Mouse (Mus musculus) CH12.LX (cell line): ENCODE data around the gene Dnaaf5. TPM values are rescaled to one million over a fixed set of nuclear protein-coding genes. Genes with fewer than 3 reads are reported as not detected.
A peak's percentile ranks its signal among the peaks of the same experiment; 100 is the strongest.

Source experiments
- DNase-seq: peaks from one replicate; pipeline ENCODE4 v3.0.0-alpha.2; 2013; ENCODE audit errors: extremely low read depth
- H3K27ac ChIP-seq: 2 replicates; pipeline ENCODE4 v1.5.1; 2012; ENCODE audit warnings: low read depth, mild to moderate bottlenecking, control low read depth, moderate library complexity; ENCODE audit not compliant: insufficient read depth
- H3K27me3 ChIP-seq: replicated peaks from 2 replicates; pipeline ENCODE3; 2012; ENCODE audit warnings: inconsistent platforms
- H3K36me3 ChIP-seq, 2 experiments: replicated peaks in 1 of 2; 2 replicates each; pipeline versions ENCODE3 to v1.6.1; 2012; ENCODE audit warnings: inconsistent platforms in 1 of 2, low read length in 1 of 2, mild to moderate bottlenecking in 1 of 2, mixed read lengths in 1 of 2, moderate library complexity in 1 of 2; ENCODE audit not compliant: control insufficient read depth in 1 of 2, insufficient read depth in 1 of 2
- H3K4me1 ChIP-seq, 2 experiments: 2 replicates each; pipeline ENCODE4 v1.6.1; 2012; ENCODE audit warnings: inconsistent platforms in 1 of 2, moderate library complexity in 1 of 2; ENCODE audit not compliant: insufficient read depth in 2 of 2, control insufficient read depth in 1 of 2
- H3K4me2 ChIP-seq: 2 replicates; pipeline ENCODE4 v1.6.1; 2012; ENCODE audit warnings: low read depth, mild to moderate bottlenecking, control low read depth; ENCODE audit not compliant: poor library complexity, insufficient read depth, severe bottlenecking
- H3K4me3 ChIP-seq, 3 experiments: fragments of 150-350 bp in 1 of 3; sonication (generic) in 1 of 3; replicated peaks in 1 of 3; 2 replicates each; pipeline versions ENCODE3 to v1.5.1; 2011 to 2012; ENCODE audit warnings: low read depth in 2 of 3, low read length in 2 of 3, mild to moderate bottlenecking in 2 of 3, moderate library complexity in 2 of 3, control low read depth in 1 of 3, improper control_type of control experiment in 1 of 3, inconsistent platforms in 1 of 3, mixed read lengths in 1 of 3; ENCODE audit not compliant: poor library complexity in 1 of 3
- H3K79me2 ChIP-seq: replicated peaks from 2 replicates; pipeline ENCODE4 v1.6.1; 2012; ENCODE audit warnings: mild to moderate bottlenecking, moderate library complexity; ENCODE audit not compliant: control insufficient read depth, poor library complexity, insufficient read depth, severe bottlenecking; ENCODE audit errors: extremely low read depth
- H3K9ac ChIP-seq: 2 replicates; pipeline ENCODE4 v1.6.1; 2012; ENCODE audit warnings: low read depth, mild to moderate bottlenecking, control low read depth, moderate library complexity; ENCODE audit not compliant: insufficient read depth
- H3K9me3 ChIP-seq: replicated peaks from 2 replicates; pipeline ENCODE3; 2012; ENCODE audit warnings: low read length, inconsistent platforms, mixed read lengths
- CHD1 ChIP-seq: IDR thresholded peaks from 2 replicates; pipeline ENCODE4 v1.6.1; 2012; ENCODE audit warnings: low read depth, low read length, improper control_type of control experiment, inconsistent platforms
- ELF1 ChIP-seq: IDR thresholded peaks from 2 replicates; pipeline ENCODE4 v1.6.1; 2014; ENCODE audit warnings: low read depth, mild to moderate bottlenecking, inconsistent platforms, low read length, improper control_type of control experiment
- ETS1 ChIP-seq: conservative IDR thresholded peaks from 2 replicates; pipeline ENCODE4 v1.6.1; 2012; ENCODE audit warnings: low read depth, mild to moderate bottlenecking, inconsistent platforms, low read length, improper control_type of control experiment, moderate library complexity
- IRF4 ChIP-seq: IDR thresholded peaks from 2 replicates; pipeline ENCODE4 v1.6.1; 2014; ENCODE audit warnings: low read depth, mild to moderate bottlenecking, inconsistent platforms, low read length, improper control_type of control experiment
- JUN ChIP-seq: IDR thresholded peaks from 2 replicates; pipeline ENCODE4 v1.6.1; 2011; ENCODE audit warnings: low read depth, mild to moderate bottlenecking, low read length, improper control_type of control experiment, moderate library complexity; ENCODE audit not compliant: insufficient read depth
- KAT2A ChIP-seq: IDR thresholded peaks from 2 replicates; pipeline ENCODE4 v1.6.1; 2012; ENCODE audit warnings: low read length, improper control_type of control experiment, inconsistent platforms; ENCODE audit not compliant: insufficient replicate concordance
- MAX ChIP-seq: IDR thresholded peaks from 2 replicates; pipeline ENCODE4 v1.6.1; 2011; ENCODE audit warnings: low read length, improper control_type of control experiment
- MAZ ChIP-seq: IDR thresholded peaks from 2 replicates; pipeline ENCODE4 v1.6.1; 2012; ENCODE audit warnings: low read depth, mild to moderate bottlenecking, inconsistent platforms, low read length, improper control_type of control experiment, moderate library complexity
- MEF2A ChIP-seq: IDR thresholded peaks from 2 replicates; pipeline ENCODE4 v1.6.1; 2014; ENCODE audit warnings: low read depth, mild to moderate bottlenecking, inconsistent platforms, low read length, improper control_type of control experiment, borderline replicate concordance
- MYC ChIP-seq: IDR thresholded peaks from 2 replicates; pipeline ENCODE4 v1.6.1; 2011; ENCODE audit warnings: low read depth, mild to moderate bottlenecking, improper control_type of control experiment, low read length
- PAX5 ChIP-seq: IDR thresholded peaks from 2 replicates; pipeline ENCODE4 v1.6.1; 2012; ENCODE audit warnings: low read length, inconsistent platforms, mixed read lengths
- RCOR1 ChIP-seq: conservative IDR thresholded peaks from 2 replicates; pipeline ENCODE4 v1.6.1; 2012; ENCODE audit warnings: low read depth, mild to moderate bottlenecking, inconsistent platforms, low read length, improper control_type of control experiment
- TCF12 ChIP-seq: IDR thresholded peaks from 2 replicates; pipeline ENCODE4 v1.6.1; 2014; ENCODE audit warnings: low read depth, mild to moderate bottlenecking, inconsistent platforms, low read length, improper control_type of control experiment
- USF2 ChIP-seq: conservative IDR thresholded peaks from 2 replicates; pipeline ENCODE4 v1.6.1; 2011; ENCODE audit warnings: low read depth, low read length, improper control_type of control experiment
- dilution Hi-C: fragments of 300-500 bp; cut with MboI; formaldehyde crosslinking; loops from 2 replicates; pipeline ENCODE4 v1.14.3; 2020; ENCODE audit warnings: low sequenced_read_pairs; ENCODE audit not compliant: extremely low pct_unique_long_range_greater_than_20kb, extremely low pct_ligation_motif_present
- in situ Hi-C: fragments of 300-500 bp; cut with MboI; formaldehyde crosslinking; loops from 3 replicates; pipeline ENCODE4 v1.14.3; 2019; ENCODE audit warnings: low sequenced_read_pairs, low pct_ligation_motif_present, low pct_unique_long_range_greater_than_20kb, mixed read lengths
- polyA plus RNA-seq: library from polyadenylated mRNA; unstranded; fragments of >175 nt; gene quantifications from 2 replicates; pipeline ENCODE4 v1.2.1, GENCODE M21; 2012; ENCODE audit warnings: low read depth; ENCODE audit not compliant: insufficient read length
- total RNA-seq, 2 experiments: library from RNA; depleted of rRNA; stranded (reverse); fragments of 300-350 nt in 1 of 2; fragments of >200 nt in 1 of 2; gene quantifications; 2 replicates each; pipeline ENCODE4 v1.2.3; 2012 to 2014

Dnaaf5 gene
- total and polyA plus RNA-seq, 3 experiments, result 17.9 to 25.2 (median 21.7) TPM

- no peak for TF ChIP-seq KAT2A
- no peak for TF ChIP-seq TCF12
- no peak for TF ChIP-seq ELF1
- Histone ChIP-seq H3K4me1 (peaks cover under 1 to 5% of the 10 kb centered on the region in 2 experiments; a peak in 3 of 4 replicates), H3K27ac (no peak overlapping the region), H3K9me3 (no peaks in the 10 kb centered on the region), H3K4me3 (no peak overlapping the region), H3K79me2 (no peaks in the 10 kb centered on the region), H3K36me3 (peaks cover 8 to 26% of the 10 kb centered on the region in 2 experiments), H3K27me3 (no peaks in the 10 kb centered on the region), H3K4me2 (no peak overlapping the region), H3K9ac (no peak overlapping the region)
- in situ Hi-C loops (no loop called here), dilution Hi-C loops (no loop called here)
- no peak for DNase-seq
Measured at GRCm38 (mm10) chr5:139190958-139191357, 40.9 kb downstream of the Dnaaf5 start.

GRCm38 (mm10) chr5:139198779-139199178 is 48.8 kb downstream of the Dnaaf5 start:
- Histone ChIP-seq H3K27ac (no peak overlapping the region), H3K27me3 (no peaks in the 10 kb centered on the region), H3K4me2 (no peak overlapping the region), H3K79me2 (peaks cover 8% of the 10 kb centered on the region; the same call in 1 of the 2 replicates), H3K4me3 (no peak overlapping the region), H3K9me3 (no peaks in the 10 kb centered on the region), H3K36me3 (peaks cover 0 to 6% of the 10 kb centered on the region in 2 experiments), H3K9ac (no peak overlapping the region), H3K4me1 (peaks cover 14 to 37% of the 10 kb centered on the region in 2 experiments)
- dilution Hi-C loops (no loop called here), in situ Hi-C loops (no loop called here)
- DNase-seq, result no peak
- TF ChIP-seq KAT2A (no peak), IRF4 (no peak), ETS1 (no peak), MYC (no peak), USF2 (no peak), MAX (no peak), CHD1 (no peak), TCF12 (no peak), PAX5 (no peak), MAZ (no peak)
- TF ChIP-seq, all 38 proteins: peak for 0

GRCm38 (mm10) chr5:139199636-139199994 is 49.6 kb downstream of the Dnaaf5 start:
- H3K4me3 ChIP-seq, result peak overlapping the region in 2 of 3 experiments; percentile 51 to 88
- peaks cover 8% of the 10 kb centered on the region; the same call in 1 of the 2 replicates for H3K79me2 ChIP-seq
- TF ChIP-seq PAX5 (no peak), RCOR1 (no peak), MEF2A (no peak), JUN (no peak), TCF12 (no peak)
- peak overlapping the region; percentile 70 for H3K4me2 ChIP-seq
- H3K36me3 ChIP-seq, result peaks cover 0 to 6% of the 10 kb centered on the region in 2 experiments
- DNase-seq, result no peak
- peaks cover 14 to 37% of the 10 kb centered on the region in 2 experiments for H3K4me1 ChIP-seq
- H3K27me3 ChIP-seq, result no peaks in the 10 kb centered on the region
- dilution Hi-C loops, result no loop called here
- H3K9ac ChIP-seq, result no peak overlapping the region
- no peak overlapping the region for H3K27ac ChIP-seq
- no peaks in the 10 kb centered on the region for H3K9me3 ChIP-seq
- in situ Hi-C loops, result no loop called here
